Mouse (Mus musculus) liver, postnatal 0 days (tissue): ENCODE measurements at regions not wholly inside any gene's neighbourhood (a gene's known extent, or its start where the extent isn't known, plus 50 kb on each side); places are given as distances from the start of the nearest gene placed in this dataset.

Experiments
- CTCF ChIP-seq: sonication (generic); IDR thresholded peaks from 2 replicates; pipeline ENCODE4 v1.5.1; 2016; ENCODE audit warnings: antibody characterized with exemption, low read depth
- EP300 ChIP-seq: IDR thresholded peaks from 2 replicates; pipeline ENCODE4 v1.6.1; 2016; ENCODE audit warnings: antibody characterized with exemption, low read depth, mild to moderate bottlenecking

DNA sequence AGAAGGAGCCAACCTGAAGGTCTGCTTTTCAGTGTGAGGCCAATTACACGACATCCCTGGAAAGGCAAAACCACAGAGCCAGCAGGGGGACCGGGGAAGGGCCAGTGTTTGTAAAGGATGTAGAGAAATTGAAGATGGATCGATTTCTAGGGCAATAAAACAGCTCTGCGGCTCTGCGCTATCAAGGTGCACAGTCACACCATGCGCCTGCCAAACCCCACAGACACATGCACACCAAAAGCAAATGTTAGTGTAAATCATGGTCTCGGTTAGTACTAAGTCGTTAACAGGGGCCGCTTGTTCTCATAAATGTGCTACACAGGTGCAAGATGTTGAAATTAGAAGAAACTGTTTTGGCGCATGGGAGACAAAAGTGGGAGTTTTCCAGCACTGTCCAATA lies 72.3 kb upstream of the Oxtr start:
- TF ChIP-seq CTCF: no peak
- TF ChIP-seq EP300: no peak
